Mouse (Mus musculus) lung, postnatal 4 days (tissue): ENCODE results near the gene Kctd18.
"Not testable (repeated sequence)": the region's sequence is repeated elsewhere in the genome, so short reads cannot be mapped to it uniquely, and the experiment has no call there.

Source experiments
- DNase-seq, 2 experiments: peaks; one replicate each; pipeline ENCODE4 v3.0.0; 2021

The Kctd18 gene

DNA sequence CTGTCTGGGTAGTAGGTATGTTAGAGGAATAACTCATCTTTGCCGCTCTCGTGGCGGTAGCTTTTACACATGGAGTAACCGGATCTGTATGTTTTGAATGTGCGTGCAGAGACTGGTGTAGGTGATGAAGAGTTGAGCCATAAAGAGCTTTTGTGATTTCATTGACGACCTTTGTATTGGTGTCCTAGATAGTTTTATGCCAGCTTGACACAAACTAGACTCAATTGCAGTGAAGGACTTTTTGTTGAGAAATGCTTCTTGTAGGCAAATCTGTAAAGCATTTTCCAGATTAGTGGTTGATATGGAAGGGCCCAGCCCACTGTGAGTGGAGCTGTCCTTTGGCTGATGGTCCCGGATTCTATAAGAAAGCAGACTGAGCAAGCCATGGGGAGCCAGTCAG, at the start of gene Kctd18:
Kctd18 (minus strand) TSS at position 101 of the 400 bp plus-strand sequence.
- no peak for DNase-seq

- DNase-seq = no peak
Measured at GRCm38 (mm10) chr1:58065606-58066005, 46.9 kb upstream of the Kctd18 start.

DNA sequence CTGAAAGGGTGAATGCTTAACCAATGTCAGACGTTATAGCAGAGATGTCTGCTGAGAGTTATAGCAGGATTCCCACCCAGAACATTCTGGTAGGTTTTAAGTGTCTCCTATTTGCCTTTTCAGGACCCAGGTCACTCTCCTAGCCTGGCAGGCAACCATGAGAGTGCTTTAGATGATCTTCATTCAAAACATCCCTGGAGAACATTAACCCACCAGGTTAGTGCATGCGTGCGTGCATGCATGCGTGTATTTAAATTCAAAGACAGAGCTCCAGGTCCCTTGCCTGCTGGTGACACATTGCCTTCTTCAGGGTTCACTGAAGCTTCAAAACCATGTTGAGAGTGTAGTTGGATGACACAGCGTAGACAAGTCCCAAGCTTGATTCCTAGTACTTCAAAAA, 46.4 kb upstream of the Kctd18 start:
- no peak for DNase-seq

- no peak for DNase-seq
Measured at GRCm38 (mm10) chr1:58062131-58062530, 43.4 kb upstream of the Kctd18 start.

DNA sequence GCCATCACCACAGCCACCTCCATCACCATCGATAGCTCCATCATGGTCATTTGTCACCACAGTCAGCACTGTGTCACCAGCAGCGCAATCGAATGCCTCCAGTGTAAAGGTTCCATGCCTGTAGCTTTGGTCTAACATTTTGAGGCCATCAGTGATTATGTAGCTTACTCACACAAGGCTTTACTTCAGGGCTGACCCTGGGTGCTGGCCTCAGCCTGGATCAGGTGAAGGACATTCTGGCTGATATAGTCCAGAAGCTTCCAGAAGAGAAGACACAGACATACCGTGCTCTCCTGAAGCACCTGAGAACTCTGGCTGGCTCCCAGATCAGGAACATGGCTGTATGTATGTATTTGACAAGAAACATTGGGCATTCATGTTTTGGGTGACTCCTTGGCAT, 40.1 kb upstream of the Kctd18 start:
- no peak for DNase-seq

DNA sequence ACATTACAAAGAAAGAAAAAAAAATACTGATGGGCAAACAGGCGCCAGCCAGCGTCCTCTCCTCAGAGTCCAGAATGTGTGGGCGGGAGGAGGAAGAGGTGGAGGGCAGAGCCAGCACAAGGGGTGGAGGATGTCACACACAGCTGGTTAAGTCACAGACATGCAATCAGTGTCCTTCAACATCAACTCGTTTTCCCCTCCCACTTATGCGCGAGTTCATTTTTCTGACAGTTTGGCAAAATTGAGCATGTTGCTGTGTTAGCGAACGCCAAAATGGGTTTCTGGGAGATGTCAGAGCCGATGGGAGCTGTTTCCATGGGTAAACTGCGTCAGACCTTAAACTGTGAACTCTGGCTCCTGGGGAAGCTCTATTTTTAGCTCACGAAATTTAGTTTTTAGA, 38.2 kb upstream of the Kctd18 start:
- DNase-seq = peak; percentile 50 to 77

- no peak for DNase-seq
Measured at GRCm38 (mm10) chr1:58056074-58056807, 37.5 kb upstream of the Kctd18 start.

- DNase-seq = no peak
Measured at GRCm38 (mm10) chr1:58055598-58055997, 36.8 kb upstream of the Kctd18 start.

- DNase-seq = no peak
Measured at GRCm38 (mm10) chr1:58049126-58049525, 30.4 kb upstream of the Kctd18 start.

- no peak for DNase-seq
Measured at GRCm38 (mm10) chr1:58046721-58047290, 28.1 kb upstream of the Kctd18 start.

DNA sequence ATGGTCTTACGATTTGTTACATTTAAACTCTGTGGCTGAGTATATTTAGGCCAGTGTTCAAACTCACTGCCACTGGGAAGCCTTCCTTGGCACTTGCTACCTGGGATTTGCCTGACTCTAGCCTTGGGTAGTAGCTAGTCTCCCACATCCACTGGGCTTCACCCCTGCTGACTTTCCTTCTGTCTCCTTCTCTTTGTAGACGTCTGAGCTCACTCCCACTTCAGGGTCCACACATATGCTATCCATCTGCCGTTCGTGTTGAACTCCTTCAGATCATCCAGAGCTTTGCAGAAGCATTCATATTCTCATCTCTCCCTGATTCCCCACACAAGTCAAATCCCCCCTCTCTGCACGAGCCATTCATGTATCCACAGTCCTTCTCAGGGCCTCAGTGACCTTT, 26.8 kb upstream of the Kctd18 start:
- no peak for DNase-seq

DNA sequence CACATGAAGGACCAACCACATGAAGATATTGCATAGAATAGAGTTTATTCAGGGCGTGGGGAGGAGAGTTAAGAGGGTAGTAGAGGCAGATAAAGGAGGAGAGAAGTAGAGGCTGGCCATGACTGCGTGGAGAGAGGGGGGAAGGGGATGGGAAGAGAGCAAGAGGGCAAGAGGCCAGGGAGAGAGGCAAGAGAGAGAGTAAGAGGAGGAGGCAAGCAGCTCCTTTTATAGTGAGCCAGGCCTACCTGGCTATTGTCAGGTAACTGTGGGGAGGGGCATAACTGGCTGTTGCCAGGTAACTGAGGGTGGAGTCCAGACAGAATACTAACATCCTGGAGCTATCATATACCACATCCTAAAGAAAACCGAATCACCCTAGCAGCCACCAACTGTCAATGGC, 26.3 kb upstream of the Kctd18 start:
- no peak for DNase-seq

DNA sequence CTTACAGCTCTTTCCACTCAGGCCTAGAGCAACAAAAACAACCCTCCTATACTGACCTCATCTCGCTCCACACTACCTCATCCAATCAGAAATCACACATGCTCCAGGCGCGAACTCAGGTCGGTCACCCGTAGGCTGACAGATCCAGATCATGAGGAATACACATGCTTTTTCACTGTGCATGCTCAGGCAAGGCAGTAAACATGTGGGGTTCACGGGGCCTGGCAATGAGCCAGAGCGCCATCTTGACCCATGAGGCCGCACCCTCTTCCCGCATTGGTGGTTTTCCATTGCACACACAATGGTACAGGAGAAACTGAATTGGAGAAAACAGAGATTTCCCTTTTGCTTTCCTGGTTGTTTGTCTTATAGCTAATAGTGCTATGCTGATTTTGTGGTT, 18.6 kb upstream of the Kctd18 start:
- DNase-seq = not testable (repeated sequence)

DNA sequence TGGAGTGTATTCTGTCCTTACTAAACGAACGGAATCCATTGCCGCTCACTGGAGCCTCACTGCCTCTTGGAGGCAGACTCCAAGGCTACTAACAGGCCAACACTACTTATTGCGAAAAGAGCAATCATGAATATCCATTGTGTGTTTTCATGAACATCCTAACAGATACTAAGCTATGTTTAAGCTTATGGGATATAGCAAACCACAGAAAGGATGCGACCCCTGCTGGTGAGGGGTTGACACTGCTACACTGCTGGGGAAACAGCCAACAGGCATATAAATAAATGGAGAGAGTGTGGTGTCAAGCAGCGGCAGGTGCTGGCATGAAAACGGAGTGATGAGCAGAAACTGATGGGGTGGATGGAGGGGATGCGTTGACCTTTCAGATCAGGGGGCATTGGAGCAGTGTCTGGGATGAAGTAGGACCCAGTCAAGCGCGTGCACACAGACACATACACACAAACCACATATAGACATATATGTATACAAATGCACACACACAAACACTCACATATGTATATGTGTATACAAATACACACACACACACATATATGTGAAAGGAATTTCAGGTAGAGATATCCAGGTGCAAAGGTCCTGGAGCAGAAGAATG, 12.5 kb upstream of the Kctd18 start:
- DNase-seq = peak; percentile 52 to 70

DNA sequence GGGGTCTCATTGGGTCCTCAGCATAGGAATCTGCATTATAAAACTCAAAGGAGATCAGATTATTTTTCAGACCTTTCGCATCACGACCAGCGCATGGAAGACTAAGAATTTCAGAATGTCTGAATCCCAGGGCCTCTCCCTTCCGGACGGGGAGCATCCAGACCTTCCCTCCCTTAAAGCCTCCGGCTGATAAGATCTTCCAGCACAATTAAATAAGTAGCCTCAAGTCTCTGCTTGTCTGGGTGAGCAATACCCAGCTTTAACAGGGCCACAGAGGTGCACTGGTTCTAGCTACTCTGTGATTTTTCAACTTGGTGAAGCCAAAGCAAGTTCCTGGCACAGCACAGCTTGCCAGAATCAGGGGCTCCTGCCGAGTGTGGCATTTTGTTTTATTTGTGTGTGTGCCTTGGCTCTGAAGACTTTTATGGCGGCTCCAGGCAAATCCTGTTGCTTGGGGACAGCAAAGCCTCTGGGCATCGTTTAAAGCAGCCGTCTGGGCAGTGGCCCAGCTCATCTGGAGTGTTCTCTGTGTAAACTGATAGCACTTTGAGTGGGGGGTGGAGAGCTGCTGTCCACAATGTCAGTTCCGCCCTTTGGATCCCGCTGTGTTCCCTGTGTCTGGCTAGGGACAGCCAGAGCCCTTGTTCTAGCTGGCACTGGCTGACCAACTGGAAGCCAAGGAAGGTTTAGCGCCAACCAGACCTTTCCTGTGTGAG, 11.6 kb upstream of the Kctd18 start:
- DNase-seq = peak; percentile 50 to 74

GRCm38 (mm10) chr1:58029636-58030117, 10.9 kb upstream of the Kctd18 start, which contains the start of gene Aox1:
Gene Aox1, plus strand, starts transcription at chr1:58029931.
- peak; percentile 45 to 49 for DNase-seq

DNA sequence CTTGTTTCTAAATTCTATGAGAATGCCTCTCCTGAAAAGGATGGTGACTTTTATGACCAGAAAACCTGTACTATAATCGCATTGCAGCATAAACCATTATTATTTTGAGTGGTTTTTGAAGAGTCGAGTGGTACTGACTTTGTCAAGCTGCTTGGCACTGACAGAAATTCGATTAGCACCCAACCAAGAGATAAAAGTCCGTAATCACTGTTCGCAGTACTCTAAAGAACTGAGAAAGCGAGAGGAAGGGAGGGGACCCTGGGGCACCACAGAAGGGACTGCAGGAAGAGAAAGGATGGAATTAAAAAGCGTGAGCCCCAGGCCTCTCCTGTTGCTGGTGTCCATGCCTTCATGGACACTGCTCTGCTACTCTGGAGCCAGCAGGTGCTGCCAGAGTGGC, 9.0 kb upstream of the Kctd18 start:
- no peak for DNase-seq

DNA sequence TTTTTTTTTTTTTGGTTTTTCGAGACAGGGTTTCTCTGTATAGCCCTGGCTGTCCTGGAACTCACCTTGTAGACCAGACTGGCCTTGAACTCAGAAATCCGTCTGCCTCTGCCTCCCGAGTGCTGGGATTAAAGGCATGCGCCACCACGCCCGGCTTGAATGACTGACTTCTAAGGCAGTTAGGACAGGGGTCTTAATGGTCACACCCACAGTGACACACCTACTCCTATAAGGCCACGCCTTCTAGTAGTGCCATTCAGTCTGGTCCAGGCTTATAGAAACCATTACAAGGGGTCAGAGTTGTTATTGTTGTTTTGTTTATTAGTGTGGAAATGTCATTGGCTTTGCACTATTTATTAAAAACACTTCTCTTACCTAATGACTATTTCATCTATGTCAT, 12.4 kb downstream of the Kctd18 start:
- DNase-seq = not testable (repeated sequence)

DNA sequence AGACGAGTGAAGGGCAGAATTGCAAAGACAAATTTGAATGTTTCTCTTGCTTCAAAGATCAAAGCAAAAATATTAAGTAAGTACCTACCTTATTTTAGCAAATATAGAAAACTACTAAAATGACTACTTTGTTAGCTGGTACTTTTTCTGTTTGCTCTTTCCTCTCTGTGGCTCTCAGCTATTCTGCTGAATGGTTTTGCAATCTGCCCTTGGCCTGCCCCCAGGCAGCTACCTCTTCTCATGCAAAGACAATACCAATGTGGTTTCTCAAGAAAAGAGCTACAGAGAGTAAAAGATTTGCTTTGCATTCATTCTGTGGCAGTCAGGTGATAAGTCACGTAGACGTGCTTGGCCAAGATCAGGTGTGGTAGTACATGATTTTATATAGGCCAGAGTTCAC, 20.6 kb downstream of the Kctd18 start:
- DNase-seq = no peak

DNA sequence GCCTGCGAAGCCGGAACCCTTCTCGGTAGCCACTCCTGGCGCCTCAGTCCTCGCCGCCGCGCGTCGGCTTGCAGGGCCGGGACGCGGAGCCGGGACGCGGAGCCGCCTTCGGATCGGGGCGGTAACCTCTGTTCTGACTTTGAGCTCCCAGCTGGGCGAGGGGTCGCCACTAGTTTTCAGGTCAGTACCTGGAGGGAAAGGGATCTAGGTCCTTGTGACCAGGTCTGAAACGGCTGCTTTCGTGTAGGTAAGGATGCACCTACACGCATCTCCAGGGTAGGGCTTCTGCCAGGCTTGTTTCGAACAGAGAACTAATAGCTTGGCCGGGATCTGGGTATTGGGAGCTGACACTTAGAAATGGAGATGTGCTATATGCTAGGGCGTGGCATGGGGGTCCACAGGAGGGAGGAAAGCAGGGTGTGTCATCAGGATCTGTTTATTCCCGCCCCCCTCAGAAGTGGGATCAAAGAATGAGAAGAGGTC, 22.6 kb downstream of the Kctd18 start:
- DNase-seq = no peak

- peak; percentile 93 to 94 for DNase-seq
Measured at GRCm38 (mm10) chr1:57995432-57996132, 23.2 kb downstream of the Kctd18 start, which contains the start of gene Sgo2a. Gene Sgo2a, plus strand, starts transcription at chr1:57995971.

DNA sequence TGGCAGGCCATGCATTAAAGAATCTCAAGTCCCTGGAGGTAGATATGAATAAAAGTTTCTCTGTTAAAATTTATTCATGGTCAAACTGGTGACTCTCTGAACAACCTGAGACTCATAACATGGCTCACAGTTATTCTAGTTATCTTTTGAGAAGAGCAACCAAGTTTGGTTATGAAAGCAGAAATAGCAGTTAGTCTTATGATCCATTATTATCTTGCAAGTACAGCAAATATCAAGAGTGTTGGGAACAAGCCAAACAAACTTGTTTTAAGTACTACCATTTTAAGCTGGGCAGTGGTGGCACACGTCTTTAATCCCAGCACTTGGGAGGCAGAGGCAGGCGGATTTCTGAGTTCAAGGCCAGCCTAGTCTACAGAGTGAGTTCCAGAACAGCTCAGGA, 27.5 kb downstream of the Kctd18 start:
- no peak for DNase-seq
